Mouse (Mus musculus) midbrain, postnatal 0 days (tissue): ENCODE results near the gene Kmt2d. TPM values are rescaled to one million over a fixed set of nuclear protein-coding genes. Genes with fewer than 3 reads are reported as not detected.

Experiments used
- ATAC-seq: fragments of 200-750 bp; cut with Nextera tagmentation; 2 replicates; pipeline ENCODE4 v1.8.0; 2017; ENCODE audit warnings: moderate number of reproducible peaks, mild to moderate bottlenecking, moderate TSS enrichment, moderate library complexity; ENCODE audit not compliant: low FRiP score
- DNase-seq: peaks from one replicate; pipeline ENCODE4 v3.0.0-alpha.2; 2015; ENCODE audit warnings: low spot score
- H3K27ac ChIP-seq: fragments of 300-500 bp; sonication (generic); 2 replicates; pipeline ENCODE4 v1.5.1; 2014; ENCODE audit warnings: low read depth, mild to moderate bottlenecking, low read length, mixed read lengths
- H3K27me3 ChIP-seq: fragments of 300-500 bp; sonication (generic); 2 replicates; pipeline ENCODE4 v1.6.1; 2014; ENCODE audit warnings: low read length, control low read depth, mixed read lengths; ENCODE audit not compliant: insufficient read depth
- H3K36me3 ChIP-seq: fragments of 300-500 bp; sonication (generic); 2 replicates; pipeline ENCODE4 v1.6.1; 2014; ENCODE audit warnings: low read length, control low read depth, mixed read lengths; ENCODE audit not compliant: insufficient read depth
- H3K4me1 ChIP-seq: fragments of 300-500 bp; sonication (generic); 2 replicates; pipeline ENCODE4 v1.6.1; 2014; ENCODE audit warnings: mild to moderate bottlenecking, control low read depth, antibody characterized with exemption, low read length, mixed read lengths; ENCODE audit not compliant: insufficient read depth
- H3K4me2 ChIP-seq: fragments of 300-500 bp; sonication (generic); 2 replicates; pipeline ENCODE4 v1.6.1; 2014; ENCODE audit warnings: low read depth, mild to moderate bottlenecking, low read length, mixed read lengths; ENCODE audit not compliant: poor library complexity, severe bottlenecking
- H3K4me3 ChIP-seq: fragments of 300-500 bp; sonication (generic); 2 replicates; pipeline ENCODE4 v1.5.1; 2014; ENCODE audit warnings: low read depth, mild to moderate bottlenecking, low read length, moderate library complexity
- H3K9ac ChIP-seq: fragments of 300-500 bp; sonication (generic); replicated peaks from 2 replicates; pipeline ENCODE4 v1.6.1; 2014; ENCODE audit warnings: mild to moderate bottlenecking, low read length, moderate library complexity, mixed read lengths; ENCODE audit not compliant: poor library complexity, severe bottlenecking
- H3K9me3 ChIP-seq: fragments of 300-500 bp; sonication (generic); 2 replicates; pipeline ENCODE4 v1.6.1; 2016; ENCODE audit warnings: low read length, control low read depth
- CTCF ChIP-seq: IDR thresholded peaks from 2 replicates; pipeline ENCODE4 v1.5.1; 2016; ENCODE audit warnings: antibody characterized with exemption, mild to moderate bottlenecking
- WGBS: fragments of 180-500 bp; shearing (Covaris S2); extraction: QIAGEN DNeasy Blood & Tissue Kit; methylation state at CpG from one replicate; pipeline ENCODE4 v1.1.7; 2014; 5-methylcytosine and 5-hydroxymethylcytosine counted together
- polyA plus RNA-seq: library from polyadenylated mRNA; unstranded; fragments of >200 nt; fragmentation: Nextera tagmentation; extraction: Ambion mirVana; gene quantifications from 2 replicates; pipeline ENCODE4 v1.2.1, GENCODE M21; 2015
- total RNA-seq: library from RNA; depleted of rRNA; stranded (reverse); fragments of >200 nt; gene quantifications from 2 replicates; pipeline ENCODE4 v1.2.3, GENCODE M21; 2014

Gene Kmt2d
- total and polyA plus RNA-seq, 2 experiments from 2014 or later, result 7.7 to 32.5 TPM

- Histone ChIP-seq H3K36me3 (no peaks in the 10 kb centered on the region), H3K27me3 (peaks cover 87% of the 10 kb centered on the region), H3K9me3 (no peaks in the 10 kb centered on the region), H3K27ac (no peak overlapping the region), H3K9ac (0 out of 2 replicates have a peak overlapping the region, but pooled peaks have one; percentile 13), H3K4me2 (peak overlapping the region; percentile 51), H3K4me1 (no peaks in the 10 kb centered on the region; the same call in 1 of the 2 replicates), H3K4me3 (peak overlapping the region; percentile 36)
- no peak for TF ChIP-seq CTCF
- ATAC-seq (peak; percentile 60; the same call in 1 of the 2 replicates), DNase-seq (peak; percentile 71)
- WGBS, result 1% methylated on average over 69 of the region's 75 CpGs
These were observed 78.6 kb downstream of the Kmt2d start for GRCm38 (mm10) chr15:98792233-98793020.

DNA sequence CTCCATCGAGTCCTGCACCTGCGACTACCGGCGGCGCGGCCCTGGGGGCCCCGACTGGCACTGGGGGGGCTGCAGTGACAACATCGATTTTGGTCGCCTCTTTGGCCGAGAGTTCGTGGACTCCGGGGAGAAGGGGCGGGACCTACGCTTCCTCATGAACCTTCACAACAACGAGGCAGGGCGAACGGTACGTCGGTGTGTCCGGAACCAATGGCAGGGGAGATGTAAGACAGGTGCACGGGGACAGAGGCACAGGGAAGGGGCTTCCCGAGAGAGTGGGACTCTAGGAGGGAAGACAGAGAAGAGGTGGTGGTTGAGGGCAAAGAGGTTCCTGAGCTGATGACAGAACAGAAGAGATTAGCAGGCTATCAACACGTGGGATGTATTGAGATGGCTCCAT is 79.2 kb downstream of the Kmt2d start:
- Histone ChIP-seq H3K27me3 (peaks cover 86% of the 10 kb centered on the region), H3K4me1 (no peaks in the 10 kb centered on the region; the same call in 1 of the 2 replicates), H3K4me2 (no peak overlapping the region), H3K4me3 (no peak overlapping the region), H3K9me3 (no peaks in the 10 kb centered on the region), H3K9ac (no peak overlapping the region), H3K27ac (no peak overlapping the region), H3K36me3 (no peaks in the 10 kb centered on the region)
- TF ChIP-seq CTCF, result no peak
- no peak for ATAC-seq
- no peak for DNase-seq
- WGBS, result 1% methylated on average over 23 of the region's 23 CpGs

GRCm38 (mm10) chr15:98791221-98791620 is 79.8 kb downstream of the Kmt2d start:
- WGBS, result under 1% methylated on average over 12 of the region's 12 CpGs
- no peaks in the 10 kb centered on the region for H3K9me3 ChIP-seq
- H3K4me1 ChIP-seq, result no peaks in the 10 kb centered on the region; the same call in 1 of the 2 replicates
- H3K27ac ChIP-seq, result no peak overlapping the region
- peaks cover 81% of the 10 kb centered on the region for H3K27me3 ChIP-seq
- H3K36me3 ChIP-seq, result no peaks in the 10 kb centered on the region
- peak overlapping the region; percentile 29 for H3K4me2 ChIP-seq
- DNase-seq (no peak), ATAC-seq (no peak)
- H3K4me3 ChIP-seq, result peak overlapping the region; percentile 19; the same call in 1 of the 2 replicates
- no peak overlapping the region for H3K9ac ChIP-seq
- TF ChIP-seq CTCF, result no peak

DNA sequence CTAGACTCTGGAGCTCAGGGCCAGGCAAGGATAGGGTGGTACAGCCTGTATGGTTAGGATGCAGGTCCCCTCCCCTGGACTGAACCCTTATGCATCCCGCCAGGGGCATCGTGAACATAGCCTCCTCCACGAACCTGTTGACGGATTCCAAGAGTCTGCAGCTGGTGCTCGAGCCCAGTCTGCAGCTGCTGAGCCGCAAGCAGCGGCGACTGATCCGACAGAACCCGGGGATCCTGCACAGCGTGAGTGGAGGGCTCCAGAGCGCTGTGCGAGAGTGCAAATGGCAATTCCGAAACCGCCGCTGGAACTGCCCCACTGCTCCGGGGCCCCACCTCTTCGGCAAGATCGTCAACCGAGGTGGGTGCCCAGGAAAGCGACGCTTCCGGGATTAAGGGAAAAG is 80.2 kb downstream of the Kmt2d start:
- WGBS, result under 1% methylated on average over 23 of the region's 23 CpGs
- H3K4me1 ChIP-seq, result no peaks in the 10 kb centered on the region; the same call in 1 of the 2 replicates
- H3K27me3 ChIP-seq, result peaks cover 77% of the 10 kb centered on the region
- H3K4me3 ChIP-seq, result peak overlapping the region; percentile 19; the same call in 1 of the 2 replicates
- H3K9me3 ChIP-seq, result no peaks in the 10 kb centered on the region
- no peak overlapping the region for H3K9ac ChIP-seq
- DNase-seq (no peak), ATAC-seq (no peak)
- no peaks in the 10 kb centered on the region for H3K36me3 ChIP-seq
- TF ChIP-seq CTCF, result no peak
- H3K27ac ChIP-seq, result no peak overlapping the region
- H3K4me2 ChIP-seq, result peak overlapping the region; percentile 29

DNA sequence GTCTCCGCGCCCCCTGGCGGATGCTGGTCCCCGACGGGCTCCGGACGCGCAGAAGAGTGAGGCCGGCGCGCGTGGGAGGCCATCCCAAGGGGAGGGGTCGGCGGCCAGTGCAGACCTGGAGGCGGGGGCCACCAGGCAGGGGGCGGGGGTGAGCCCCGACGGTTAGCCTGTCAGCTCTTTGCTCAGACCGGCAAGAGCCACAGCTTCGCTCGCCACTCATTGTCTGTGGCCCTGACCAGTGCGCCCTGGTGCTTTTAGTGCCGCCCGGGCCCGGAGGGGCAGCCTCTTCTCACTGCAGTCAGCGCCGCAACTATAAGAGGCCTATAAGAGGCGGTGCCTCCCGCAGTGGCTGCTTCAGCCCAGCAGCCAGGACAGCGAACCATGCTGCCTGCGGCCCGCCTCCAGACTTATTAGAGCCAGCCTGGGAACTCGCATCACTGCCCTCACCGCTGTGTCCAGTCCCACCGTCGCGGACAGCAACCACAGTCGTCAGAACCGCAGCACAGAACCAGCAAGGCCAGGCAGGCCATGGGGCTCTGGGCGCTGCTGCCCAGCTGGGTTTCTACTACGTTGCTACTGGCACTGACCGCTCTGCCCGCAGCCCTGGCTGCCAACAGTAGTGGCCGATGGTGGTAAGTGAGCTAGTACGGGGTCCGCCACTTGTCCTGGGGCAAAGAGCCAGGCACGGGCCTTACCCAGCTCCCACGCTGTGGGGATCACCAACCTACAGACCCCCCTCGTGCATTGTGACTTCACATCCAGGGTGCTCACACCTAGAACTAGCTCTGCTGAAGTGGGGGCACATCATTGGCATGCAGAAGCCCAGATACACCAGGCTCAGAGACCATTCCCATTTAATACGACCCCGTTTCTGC is 81.1 kb downstream of the Kmt2d start, which contains the start of gene Wnt1:
Wnt1 (plus strand) TSS at position 197 of the 875 bp plus-strand sequence.
- WGBS, result under 1% methylated on average over 51 of the region's 51 CpGs
- H3K27ac ChIP-seq, result no peak within 1 kb of the TSS
- no peak for DNase-seq
- peak; percentile 63 for TF ChIP-seq CTCF
- H3K27me3 ChIP-seq, result peaks cover 68% of the 10 kb centered on the region
- no peaks in the 10 kb centered on the region; the same call in 1 of the 2 replicates for H3K4me1 ChIP-seq
- H3K9ac ChIP-seq, result no peak within 1 kb of the TSS
- no peaks in the 10 kb centered on the region for H3K9me3 ChIP-seq
- no peak within 1 kb of the TSS for H3K4me2 ChIP-seq
- no peak for ATAC-seq
- H3K36me3 ChIP-seq, result no peaks in the 10 kb centered on the region
- peak within 1 kb of the TSS; percentile 19; the same call in 1 of the 2 replicates for H3K4me3 ChIP-seq
